8 mouse cellular contexts compared by ENCODE assay signal in the genomic region with DNA sequence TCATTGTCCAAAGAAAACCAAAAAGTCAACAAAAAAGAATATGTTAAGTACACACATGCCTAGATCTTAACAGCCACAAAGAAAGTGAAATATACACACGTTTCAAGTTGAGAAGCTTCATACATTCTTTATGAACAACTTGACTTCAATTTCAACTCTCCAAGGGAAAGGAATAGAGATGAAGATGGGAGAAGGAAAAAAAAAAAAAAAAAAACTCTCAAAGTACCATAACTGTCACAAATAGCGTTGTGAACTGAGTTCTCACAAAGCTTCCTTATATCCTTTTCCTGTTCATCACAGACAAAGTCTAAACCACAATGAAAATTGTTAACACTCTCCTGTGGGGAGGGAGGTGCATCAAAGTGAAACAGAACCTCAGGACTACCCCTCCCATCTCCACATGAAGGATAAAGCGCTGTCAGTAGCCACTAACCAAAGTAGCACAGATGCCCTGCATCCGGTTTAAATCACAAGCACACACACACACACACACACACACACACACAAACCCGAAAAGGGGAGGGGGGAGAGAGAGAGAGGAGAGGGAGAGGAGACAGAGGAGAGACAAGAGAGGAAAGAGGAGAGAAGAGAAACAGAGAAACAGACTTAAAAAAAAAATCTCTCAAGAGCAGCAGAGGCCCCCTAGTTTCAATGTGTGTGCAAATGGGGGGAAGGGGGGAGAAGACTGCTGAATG. TPM values are rescaled to one million over a fixed set of nuclear protein-coding genes. Genes with fewer than 3 reads are reported as not detected.
DNase-seq lines count a peak whose midpoint lies in the region; ATAC-seq and TF ChIP-seq lines count a peak whose summit lies in the region.

No protein-coding gene starts in this region.

- ATAC-seq in intestine, postnatal 0 days, result no peak
- no peak for ATAC-seq in liver, postnatal 0 days
- ATAC-seq in neural tube, embryonic 13.5 days (ENCODE audit: low read depth), result no peak

- H3K4me3 ChIP-seq in layer of hippocampus, adult 2 months, result peak overlapping the region; percentile 73
- peak overlapping the region; percentile 98 for H3K4me3 ChIP-seq in intestine, postnatal 0 days (ENCODE audit: low read depth, low read length)
- peak overlapping the region; percentile 87 for H3K4me3 ChIP-seq in liver, postnatal 0 days (ENCODE audit: low read depth, low read length)
- peak overlapping the region; percentile 93 for H3K4me3 ChIP-seq in neural tube, embryonic 13.5 days

- peak overlapping the region; percentile 89 for H3K4me2 ChIP-seq in intestine, postnatal 0 days (replicated peaks; ENCODE audit: low read depth)
- H3K4me2 ChIP-seq in liver, postnatal 0 days (ENCODE audit: low read depth, low read length), result peak overlapping the region; percentile 90
- H3K4me2 ChIP-seq in neural tube, embryonic 13.5 days, result peak overlapping the region; percentile 69

- H3K9ac ChIP-seq in intestine, postnatal 0 days (ENCODE audit: low read depth, low read length), result peak overlapping the region; percentile 77
- H3K9ac ChIP-seq in liver, postnatal 0 days (replicated peaks), result peak overlapping the region; percentile 98
- peak overlapping the region; percentile 97 for H3K9ac ChIP-seq in neural tube, embryonic 13.5 days

- no peaks in the 10 kb centered on the region for H3K9me3 ChIP-seq in intestine, postnatal 0 days (ENCODE audit: control insufficient read depth)
- H3K9me3 ChIP-seq in liver, postnatal 0 days (ENCODE audit: low read length), result no peaks in the 10 kb centered on the region
- H3K9me3 ChIP-seq in neural tube, embryonic 13.5 days, result no peaks in the 10 kb centered on the region

- 2% methylated on average over 5 of the region's 5 CpGs for WGBS in intestine, postnatal 0 days
- WGBS in liver, postnatal 0 days (ENCODE audit: insufficient replicate concordance), result 2% methylated on average over 5 of the region's 5 CpGs
- under 1% methylated on average over 5 of the region's 5 CpGs for WGBS in neural tube, embryonic 13.5 days

- H3K4me1 ChIP-seq in intestine, postnatal 0 days (replicated peaks; ENCODE audit: control insufficient read depth, insufficient read depth, low read length), result no peaks in the 10 kb centered on the region
- peaks cover 7% of the 10 kb centered on the region; the same call in 1 of the 2 replicates for H3K4me1 ChIP-seq in liver, postnatal 0 days (ENCODE audit: insufficient read depth)
- H3K4me1 ChIP-seq in neural tube, embryonic 13.5 days (replicated peaks), result peaks cover 13% of the 10 kb centered on the region

- H3K27ac ChIP-seq in layer of hippocampus, adult 2 months, result peak overlapping the region; percentile 100
- no peak overlapping the region; the same call in 1 of the 2 replicates for H3K27ac ChIP-seq in intestine, postnatal 0 days (ENCODE audit: low read depth, low read length)
- no peak overlapping the region for H3K27ac ChIP-seq in liver, postnatal 0 days (ENCODE audit: low read depth)
- peak overlapping the region; percentile 100 for H3K27ac ChIP-seq in neural tube, embryonic 13.5 days (replicated peaks)

- H3K27me3 ChIP-seq in intestine, postnatal 0 days (replicated peaks; ENCODE audit: control insufficient read depth, insufficient read depth, low read length), result no peaks in the 10 kb centered on the region
- H3K27me3 ChIP-seq in liver, postnatal 0 days (ENCODE audit: insufficient read depth, low read length), result no peaks in the 10 kb centered on the region
- no peaks in the 10 kb centered on the region for H3K27me3 ChIP-seq in neural tube, embryonic 13.5 days

- TF ChIP-seq EP300 in liver, postnatal 0 days (IDR thresholded peaks at IDR 0.05; ENCODE audit: low read depth), result no peak

- no peaks in the 10 kb centered on the region for H3K36me3 ChIP-seq in intestine, postnatal 0 days (ENCODE audit: control insufficient read depth, insufficient read depth)
- H3K36me3 ChIP-seq in liver, postnatal 0 days (replicated peaks; ENCODE audit: insufficient read depth, low read length), result no peaks in the 10 kb centered on the region
- H3K36me3 ChIP-seq in neural tube, embryonic 13.5 days, result no peaks in the 10 kb centered on the region

- TF ChIP-seq CTCF in layer of hippocampus, adult 2 months (conservative IDR thresholded peaks at IDR 0.05), result no peak
- no peak for TF ChIP-seq CTCF in intestine, postnatal 0 days (IDR thresholded peaks at IDR 0.05; ENCODE audit: low read depth)
- TF ChIP-seq CTCF in liver, postnatal 0 days (IDR thresholded peaks at IDR 0.05; ENCODE audit: low read depth), result no peak

- DNase-seq in layer of hippocampus, adult 2 months (ENCODE audit: low spot score in 2 of 2), result peak; percentile 35 to 44
- no peak for DNase-seq in layer of hippocampus, postnatal 25 days (ENCODE audit: extremely low spot score in 1 of 2, low spot score in 1 of 2)
- peak; percentile 42 for DNase-seq in c-Kit-positive CD71-positive TER-119-positive erythroid progenitor cells, embryonic 14.5 days (ENCODE audit: low spot score)
- DNase-seq in forelimb bud, embryonic 11.5 days (ENCODE audit: low read depth, low spot score), result peak; percentile 23
- peak; percentile 37 for DNase-seq in liver, postnatal 0 days
- DNase-seq in thymus, postnatal 4 days, result peak; percentile 61

RNA-seq across cellular contexts. Expression of a gene that starts 1.2 kb away (rescaled TPM):
- total RNA-seq in layer of hippocampus, adult 2 months (2021), result 100 to 1,000 TPM; 142 to 150 TPM
- 100 to 1,000 TPM; 111 to 138 TPM for total RNA-seq in layer of hippocampus, postnatal 25 days (2021)
- 1.6 and 1.9 TPM in 2 replicates for polyA plus RNA-seq in intestine, postnatal 0 days (2015; fragmentation: Nextera tagmentation; extraction: Ambion mirVana)
- 0.51 and 0.90 TPM in 2 replicates for polyA plus RNA-seq in liver, postnatal 0 days (2015; fragmentation: Nextera tagmentation; extraction: Ambion mirVana)
- 27.2 and 31.3 TPM in 2 replicates for polyA plus RNA-seq in neural tube, embryonic 13.5 days (2015; fragmentation: Nextera tagmentation; extraction: Ambion mirVana)

Comparison
In these comparisons a context has a peak if more than half of its experiments do, and no peak if none do; other contexts are left out.
1. DNase-seq: peak in layer of hippocampus, adult 2 months (2 of 2), c-Kit-positive CD71-positive TER-119-positive erythroid progenitor cells, embryonic 14.5 days (single experiment), forelimb bud, embryonic 11.5 days (single experiment), liver, postnatal 0 days (single experiment) and thymus, postnatal 4 days (single experiment); none in layer of hippocampus, postnatal 25 days (0 of 2).
2. H3K27ac ChIP-seq: peak in layer of hippocampus, adult 2 months (single experiment) and neural tube, embryonic 13.5 days (single experiment); none in intestine, postnatal 0 days (single experiment) and liver, postnatal 0 days (single experiment).
3. Peak in every context shown above with its lines, with median percentiles within 50 percentile points of each other: H3K4me3 ChIP-seq, H3K4me2 ChIP-seq and H3K9ac ChIP-seq.